ENCODE assay signal across 10 mouse cellular contexts in the genomic region with DNA sequence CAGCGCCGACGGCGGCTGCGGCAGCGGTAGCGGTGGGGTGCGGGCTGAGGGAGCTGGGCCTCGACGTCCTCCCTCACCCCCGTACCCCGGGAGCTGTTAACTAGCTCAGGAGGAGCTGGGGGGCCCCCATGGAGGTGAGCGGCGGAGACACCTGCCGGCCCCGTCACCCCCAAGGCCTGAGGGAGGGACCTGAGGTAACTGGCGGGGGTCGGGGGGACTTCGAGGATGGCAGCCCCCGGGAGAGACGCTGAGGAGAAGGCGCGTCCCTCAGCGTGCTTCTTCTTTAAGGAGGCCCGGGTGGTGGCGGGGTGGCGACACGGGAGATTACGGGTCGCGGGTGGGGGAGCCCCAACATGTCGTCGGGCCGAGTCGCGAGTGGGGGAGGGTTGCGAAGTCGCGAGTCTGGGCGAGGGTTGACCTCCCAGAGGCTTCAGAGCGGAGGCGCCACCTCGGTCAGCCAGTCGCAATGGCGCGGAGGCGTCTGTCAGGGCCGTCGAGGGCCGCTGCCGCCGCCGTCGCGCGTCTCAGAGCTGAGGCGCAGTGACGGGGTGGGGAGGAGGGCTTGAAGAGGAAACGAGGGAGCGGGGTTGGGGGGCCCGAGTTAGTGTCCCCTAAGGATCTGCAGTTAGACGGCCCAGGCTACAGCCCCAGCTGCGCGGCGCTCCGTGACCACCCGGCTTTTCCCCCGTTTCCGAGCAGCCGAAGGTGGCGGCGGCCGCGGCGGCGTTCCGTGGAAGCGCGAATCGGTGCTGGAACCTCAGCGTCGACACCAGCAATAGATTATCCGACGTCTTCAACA. TPM values are rescaled to one million over a fixed set of nuclear protein-coding genes. Genes with fewer than 3 reads are reported as not detected.
A peak's percentile ranks its signal among the peaks of the same experiment; 100 is the strongest.
DNase-seq lines count a peak whose midpoint lies in the region; ATAC-seq and TF ChIP-seq lines count a peak whose summit lies in the region.
"Had no signal": no experiment of that assay in that cellular context is flagged by ENCODE, and none has a peak within 500 bp of the region (broad histone marks: within the 10 kb centered on the region; RNA-seq: fewer than 3 reads in every experiment).

No protein-coding gene starts in this region.

- H3K9ac ChIP-seq in forebrain, embryonic 11.5 days (ENCODE audit: low read length) = no peak overlapping the region
- no peak overlapping the region for H3K9ac ChIP-seq in forebrain, embryonic 16.5 days (replicated peaks; ENCODE audit: low read depth, low read length)
- no peak overlapping the region for H3K9ac ChIP-seq in liver, embryonic 11.5 days (ENCODE audit: low read depth, low read length)
- no peak overlapping the region for H3K9ac ChIP-seq in liver, postnatal 0 days (replicated peaks)
- H3K9ac ChIP-seq in forebrain, embryonic 13.5 days = no peak overlapping the region
- H3K9ac ChIP-seq in neural tube, embryonic 15.5 days (replicated peaks) = no peak overlapping the region

- ATAC-seq in forebrain, embryonic 11.5 days (replicated peaks; ENCODE audit: low FRiP score) = no peak
- ATAC-seq in forebrain, embryonic 16.5 days = no peak
- ATAC-seq in liver, embryonic 11.5 days (replicated peaks; ENCODE audit: low FRiP score) = no peak
- no peak for ATAC-seq in liver, postnatal 0 days
- ATAC-seq in forebrain, embryonic 13.5 days = no peak
- no peak for ATAC-seq in neural tube, embryonic 15.5 days (ENCODE audit: low FRiP score)
- no peak for ATAC-seq in frontal cortex, adult (ENCODE audit: low TSS enrichment)
- ATAC-seq: inflammation-experienced regulatory T-cells, adult 6 months had no signal

- no peak for DNase-seq in forebrain, embryonic 11.5 days (ENCODE audit: low spot score)
- no peak for DNase-seq in liver, embryonic 11.5 days (ENCODE audit: low spot score)
- no peak for DNase-seq in liver, postnatal 0 days
- DNase-seq in yolk sac, embryonic 10.5 days (ENCODE audit: low spot score) = no peak
- DNase-seq: right cerebral cortex, postnatal 25 days had no signal

- 0 out of 2 replicates have a peak, but pooled peaks cover 2% of the 10 kb centered on the region for H3K4me1 ChIP-seq in forebrain, embryonic 11.5 days (replicated peaks; ENCODE audit: control insufficient read depth, insufficient read depth, low read length)
- H3K4me1 ChIP-seq in forebrain, embryonic 16.5 days (replicated peaks; ENCODE audit: control insufficient read depth, insufficient read depth, low read length) = no peaks in the 10 kb centered on the region
- no peaks in the 10 kb centered on the region for H3K4me1 ChIP-seq in liver, embryonic 11.5 days (replicated peaks; ENCODE audit: control insufficient read depth, insufficient read depth, low read length)
- H3K4me1 ChIP-seq in liver, postnatal 0 days (ENCODE audit: insufficient read depth) = no peaks in the 10 kb centered on the region
- H3K4me1 ChIP-seq in forebrain, embryonic 13.5 days = no peaks in the 10 kb centered on the region
- H3K4me1 ChIP-seq in neural tube, embryonic 15.5 days = no peaks in the 10 kb centered on the region

- WGBS in forebrain, embryonic 11.5 days = 48% methylated on average over 84 of the region's 84 CpGs
- WGBS in forebrain, embryonic 16.5 days = 48% methylated on average over 84 of the region's 84 CpGs
- WGBS in liver, embryonic 11.5 days = 35% methylated on average over 84 of the region's 84 CpGs
- WGBS in liver, postnatal 0 days (ENCODE audit: insufficient replicate concordance) = 52% methylated on average over 83 of the region's 84 CpGs
- WGBS in forebrain, embryonic 13.5 days = 54% methylated on average over 74 of the region's 84 CpGs
- WGBS in neural tube, embryonic 15.5 days = 48% methylated on average over 78 of the region's 84 CpGs

- H3K27ac ChIP-seq in forebrain, embryonic 11.5 days (ENCODE audit: low read depth, low read length) = no peak overlapping the region
- H3K27ac ChIP-seq in forebrain, embryonic 16.5 days (ENCODE audit: low read length) = no peak overlapping the region
- no peak overlapping the region for H3K27ac ChIP-seq in liver, embryonic 11.5 days (ENCODE audit: low read depth, low read length)
- H3K27ac ChIP-seq in liver, postnatal 0 days (ENCODE audit: low read depth) = no peak overlapping the region
- H3K27ac ChIP-seq in forebrain, embryonic 13.5 days = no peak overlapping the region
- no peak overlapping the region for H3K27ac ChIP-seq in neural tube, embryonic 15.5 days (replicated peaks)

- H3K36me3 ChIP-seq in forebrain, embryonic 11.5 days (ENCODE audit: control insufficient read depth, insufficient read depth, low read length) = no peaks in the 10 kb centered on the region
- no peaks in the 10 kb centered on the region for H3K36me3 ChIP-seq in forebrain, embryonic 16.5 days (ENCODE audit: control insufficient read depth, insufficient read depth)
- H3K36me3 ChIP-seq in liver, embryonic 11.5 days (ENCODE audit: control insufficient read depth, insufficient read depth, low read length) = no peaks in the 10 kb centered on the region
- no peaks in the 10 kb centered on the region for H3K36me3 ChIP-seq in liver, postnatal 0 days (replicated peaks; ENCODE audit: insufficient read depth, low read length)
- no peaks in the 10 kb centered on the region for H3K36me3 ChIP-seq in forebrain, embryonic 13.5 days (ENCODE audit: poor library complexity, severe bottlenecking)
- no peaks in the 10 kb centered on the region for H3K36me3 ChIP-seq in neural tube, embryonic 15.5 days

- H3K4me3 ChIP-seq in forebrain, embryonic 11.5 days (ENCODE audit: low read depth, low read length) = no peak overlapping the region
- no peak overlapping the region for H3K4me3 ChIP-seq in forebrain, embryonic 16.5 days (replicated peaks; ENCODE audit: low read length)
- H3K4me3 ChIP-seq in liver, embryonic 11.5 days (ENCODE audit: low read depth, low read length) = peak overlapping the region; percentile 17
- no peak overlapping the region for H3K4me3 ChIP-seq in liver, postnatal 0 days (ENCODE audit: low read depth, low read length)
- peak overlapping the region; percentile 3; the same call in 1 of the 2 replicates for H3K4me3 ChIP-seq in forebrain, embryonic 13.5 days
- H3K4me3 ChIP-seq in neural tube, embryonic 15.5 days (replicated peaks) = peak overlapping the region; percentile 8

- peaks cover 12% of the 10 kb centered on the region for H3K9me3 ChIP-seq in forebrain, embryonic 11.5 days (ENCODE audit: control insufficient read depth, low read length)
- H3K9me3 ChIP-seq in forebrain, embryonic 16.5 days (ENCODE audit: control insufficient read depth, low read length) = peaks cover 4% of the 10 kb centered on the region
- peaks cover 5% of the 10 kb centered on the region; the same call in 1 of the 2 replicates for H3K9me3 ChIP-seq in liver, embryonic 11.5 days (ENCODE audit: control insufficient read depth, low read length)
- H3K9me3 ChIP-seq in liver, postnatal 0 days (ENCODE audit: low read length) = peaks cover 6% of the 10 kb centered on the region
- peaks cover 11% of the 10 kb centered on the region for H3K9me3 ChIP-seq in forebrain, embryonic 13.5 days (replicated peaks)
- H3K9me3 ChIP-seq in neural tube, embryonic 15.5 days (replicated peaks) = no peaks in the 10 kb centered on the region

- TF ChIP-seq EP300 in liver, postnatal 0 days (IDR thresholded peaks at IDR 0.05; ENCODE audit: low read depth) = no peak

- H3K4me2 ChIP-seq in forebrain, embryonic 11.5 days (ENCODE audit: low read depth, low read length, severe bottlenecking) = 0 out of 2 replicates have a peak overlapping the region, but pooled peaks have one; percentile 11
- H3K4me2 ChIP-seq in forebrain, embryonic 16.5 days (ENCODE audit: low read length) = no peak overlapping the region
- H3K4me2 ChIP-seq in liver, embryonic 11.5 days = peak overlapping the region; percentile 21
- no peak overlapping the region for H3K4me2 ChIP-seq in liver, postnatal 0 days (ENCODE audit: low read depth, low read length)
- H3K4me2 ChIP-seq in forebrain, embryonic 13.5 days = peak overlapping the region; percentile 16; the same call in 1 of the 2 replicates
- H3K4me2 ChIP-seq in neural tube, embryonic 15.5 days = peak overlapping the region; percentile 37

- no peak for TF ChIP-seq CTCF in liver, postnatal 0 days (IDR thresholded peaks at IDR 0.05; ENCODE audit: low read depth)

- H3K27me3 ChIP-seq in forebrain, embryonic 11.5 days (ENCODE audit: control insufficient read depth, insufficient read depth, low read length) = peaks cover 8% of the 10 kb centered on the region
- peaks cover 3% of the 10 kb centered on the region; the same call in 1 of the 2 replicates for H3K27me3 ChIP-seq in forebrain, embryonic 16.5 days (replicated peaks; ENCODE audit: control insufficient read depth, insufficient read depth, low read length)
- peaks cover 25% of the 10 kb centered on the region for H3K27me3 ChIP-seq in liver, embryonic 11.5 days (replicated peaks; ENCODE audit: control insufficient read depth, insufficient read depth, low read length)
- H3K27me3 ChIP-seq in liver, postnatal 0 days (ENCODE audit: insufficient read depth, low read length) = peaks cover 22% of the 10 kb centered on the region
- H3K27me3 ChIP-seq in forebrain, embryonic 13.5 days = peaks cover 23% of the 10 kb centered on the region
- peaks cover 20% of the 10 kb centered on the region for H3K27me3 ChIP-seq in neural tube, embryonic 15.5 days (replicated peaks)

RNA-seq across cellular contexts. Expression of a gene that starts 2.3 kb away (rescaled TPM):
- polyA plus RNA-seq in forebrain, embryonic 11.5 days (2014; fragmentation: Nextera tagmentation; extraction: Ambion mirVana) = 0.15 and 0.24 TPM in 2 replicates
- polyA plus RNA-seq in forebrain, embryonic 16.5 days (2015; fragmentation: Nextera tagmentation; extraction: Ambion mirVana) = 0.09 TPM in 1 of 2 replicates, not detected in the other
- polyA plus RNA-seq in liver, embryonic 11.5 days (2014; fragmentation: Nextera tagmentation; extraction: Ambion mirVana) = 0.25 and 0.36 TPM in 2 replicates
- polyA plus RNA-seq in liver, postnatal 0 days (2015; fragmentation: Nextera tagmentation; extraction: Ambion mirVana) = 0.08 TPM in 1 of 2 replicates, not detected in the other
- polyA plus RNA-seq in forebrain, embryonic 13.5 days (2015; fragmentation: Nextera tagmentation; extraction: Ambion mirVana) = 0.09 and 0.13 TPM in 2 replicates
- polyA plus RNA-seq in neural tube, embryonic 15.5 days (2015; fragmentation: Nextera tagmentation; extraction: Ambion mirVana) = 0.19 and 0.27 TPM in 2 replicates

RNA-seq across cellular contexts. Expression of a gene that starts 31.7 kb away (rescaled TPM):
- 52.0 and 62.1 TPM in 2 replicates for polyA plus RNA-seq in forebrain, embryonic 11.5 days (2014; fragmentation: Nextera tagmentation; extraction: Ambion mirVana)
- polyA plus RNA-seq in forebrain, embryonic 16.5 days (2015; fragmentation: Nextera tagmentation; extraction: Ambion mirVana) = 46.8 and 51.2 TPM in 2 replicates
- polyA plus RNA-seq in liver, embryonic 11.5 days (2014; fragmentation: Nextera tagmentation; extraction: Ambion mirVana) = 39.9 and 42.5 TPM in 2 replicates
- 9.5 and 9.6 TPM in 2 replicates for polyA plus RNA-seq in liver, postnatal 0 days (2015; fragmentation: Nextera tagmentation; extraction: Ambion mirVana)
- polyA plus RNA-seq in forebrain, embryonic 13.5 days (2015; fragmentation: Nextera tagmentation; extraction: Ambion mirVana) = 45.8 and 46.3 TPM in 2 replicates
- polyA plus RNA-seq in neural tube, embryonic 15.5 days (2015; fragmentation: Nextera tagmentation; extraction: Ambion mirVana) = 37.4 and 38.2 TPM in 2 replicates

Comparison
In these comparisons a context has a peak if more than half of its experiments do, and no peak if none do; other contexts are left out.
1. H3K4me2 ChIP-seq: peak in forebrain, embryonic 11.5 days (single experiment), liver, embryonic 11.5 days (single experiment), forebrain, embryonic 13.5 days (single experiment) and neural tube, embryonic 15.5 days (single experiment); none in forebrain, embryonic 16.5 days (single experiment) and liver, postnatal 0 days (single experiment).
2. H3K4me3 ChIP-seq: peak in liver, embryonic 11.5 days (single experiment), forebrain, embryonic 13.5 days (single experiment) and neural tube, embryonic 15.5 days (single experiment); none in forebrain, embryonic 11.5 days (single experiment), forebrain, embryonic 16.5 days (single experiment) and liver, postnatal 0 days (single experiment).